Mouse (Mus musculus) megakaryocyte, adult 5-6 weeks (primary cell): ENCODE measurements around the gene Trim25. TPM values are rescaled to one million over a fixed set of nuclear protein-coding genes. Genes with fewer than 3 reads are reported as not detected.

Source experiments
- ATAC-seq: 2 replicates; pipeline ENCODE4 v1.8.0; 2016; ENCODE audit warnings: mild to moderate bottlenecking, inconsistent platforms; ENCODE audit not compliant: poor library complexity, severe bottlenecking
- total RNA-seq, 2 experiments: library from RNA; stranded (forward) in 1 of 2; stranded (reverse) in 1 of 2; fragments of 153-499, 151-499 nt in 1 of 2; fragments of 221-1000, 200-1000 nt in 1 of 2; gene quantifications; 2 replicates each; pipeline versions ENCODE4 v1.2.3 to v1.2.4; 2015 to 2017

Trim25 gene
- total RNA-seq, 2 experiments from 2014 or later, result 24.5 to 33.7 TPM

- ATAC-seq, result peak; percentile 90
Measured at GRCm38 (mm10) chr11:89060423-89061089, 61.4 kb downstream of the Trim25 start.

GRCm38 (mm10) chr11:89061362-89061761, 62.2 kb downstream of the Trim25 start:
- no peak for ATAC-seq

GRCm38 (mm10) chr11:89064312-89064711, 65.1 kb downstream of the Trim25 start:
- no peak for ATAC-seq

DNA sequence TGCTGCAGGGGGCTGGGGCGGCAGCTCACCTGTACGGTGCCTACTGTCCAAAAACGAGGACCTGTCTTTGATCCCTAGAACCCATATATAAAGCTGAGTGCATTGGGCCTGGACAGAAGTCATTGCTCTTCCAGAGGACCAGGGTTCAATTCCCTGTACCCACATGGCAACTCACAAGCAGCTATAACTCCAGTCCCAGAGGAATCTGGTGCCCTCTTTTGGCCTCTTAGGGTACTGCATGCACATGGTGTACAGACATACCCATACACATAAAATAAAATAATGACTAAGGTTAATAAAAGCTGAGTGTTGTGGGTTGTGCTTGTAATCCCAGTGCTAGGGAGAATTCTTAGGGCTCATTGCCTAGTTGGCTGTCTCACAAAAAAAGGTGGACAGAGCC, 66.1 kb downstream of the Trim25 start:
- 0 out of 2 replicates have a peak, but pooled peaks have one; percentile 27 for ATAC-seq

DNA sequence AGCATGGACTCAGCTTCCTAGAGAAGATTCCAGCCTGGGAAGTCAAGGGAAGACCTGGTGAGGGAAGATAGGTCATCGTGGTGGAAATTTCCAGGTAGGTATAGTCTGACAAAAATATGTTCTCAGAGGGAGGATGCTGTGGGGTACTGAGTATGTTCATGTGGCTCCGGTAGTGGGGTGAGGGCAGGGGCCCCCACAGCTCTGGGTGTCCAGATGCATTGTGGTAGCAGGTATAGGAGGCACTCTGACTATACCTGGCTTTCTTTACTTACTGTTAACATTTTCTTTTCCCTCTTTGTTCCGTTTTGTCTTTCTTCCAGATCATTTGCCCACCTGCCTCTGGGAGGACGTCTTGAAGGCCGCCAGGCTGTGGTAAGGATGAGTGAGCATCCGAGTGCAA, 67.0 kb downstream of the Trim25 start:
- ATAC-seq, result no peak

DNA sequence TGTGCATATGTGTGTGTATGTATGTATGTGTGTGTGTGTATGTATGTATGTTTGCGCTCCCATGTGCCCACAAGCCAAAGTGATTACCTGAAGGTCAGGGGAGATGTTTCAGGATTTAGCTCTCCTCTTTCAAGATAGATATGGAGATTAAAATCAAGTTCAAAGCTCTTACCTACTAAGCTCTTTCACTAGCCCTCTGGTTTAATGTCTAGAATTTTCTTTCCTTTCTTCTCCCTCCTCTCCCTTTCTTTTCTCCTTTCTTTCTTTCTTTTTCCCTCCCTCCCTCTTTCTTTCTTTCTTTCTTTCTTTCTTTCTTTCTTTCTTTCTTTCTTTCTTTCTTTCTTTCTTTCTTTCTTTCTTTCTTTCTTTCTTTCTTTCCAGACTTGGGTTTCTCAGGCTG, 67.6 kb downstream of the Trim25 start, which contains the start of gene Dgke:
Gene Dgke, minus strand, starts transcription at position 101 of the 400 bp plus-strand sequence.
- no peak for ATAC-seq

GRCm38 (mm10) chr11:89067301-89067822, 68.2 kb downstream of the Trim25 start:
- ATAC-seq, result no peak

DNA sequence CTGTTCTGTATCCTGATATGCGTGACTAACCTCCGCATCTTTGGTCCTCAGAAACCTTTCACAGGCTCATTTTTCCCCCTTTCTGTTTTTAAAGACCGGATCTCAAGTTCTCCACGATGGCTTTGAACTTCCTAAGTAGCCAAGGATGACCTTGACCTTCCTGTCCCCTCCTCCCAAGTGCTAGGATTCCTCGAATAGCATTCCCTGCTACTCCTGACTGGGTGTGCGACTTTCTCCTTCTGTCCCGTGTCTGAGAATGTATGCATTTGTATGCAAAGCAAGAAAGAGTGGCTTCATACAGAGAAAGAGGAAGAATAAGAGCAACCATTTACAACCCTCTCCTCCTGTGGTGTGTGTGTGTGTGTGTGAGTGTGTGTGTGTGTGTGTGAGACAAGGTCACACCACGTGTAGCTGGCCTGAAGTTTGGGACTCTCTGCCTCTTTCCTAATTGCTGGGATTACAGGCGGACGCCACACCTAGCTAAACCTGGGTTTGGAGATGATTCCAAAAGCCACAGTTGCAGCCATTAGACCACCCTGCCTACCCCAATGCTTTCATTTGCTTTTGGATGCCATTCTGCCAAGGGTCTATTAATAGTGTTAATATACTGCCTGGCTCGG, 68.8 kb downstream of the Trim25 start:
- no peak for ATAC-seq

DNA sequence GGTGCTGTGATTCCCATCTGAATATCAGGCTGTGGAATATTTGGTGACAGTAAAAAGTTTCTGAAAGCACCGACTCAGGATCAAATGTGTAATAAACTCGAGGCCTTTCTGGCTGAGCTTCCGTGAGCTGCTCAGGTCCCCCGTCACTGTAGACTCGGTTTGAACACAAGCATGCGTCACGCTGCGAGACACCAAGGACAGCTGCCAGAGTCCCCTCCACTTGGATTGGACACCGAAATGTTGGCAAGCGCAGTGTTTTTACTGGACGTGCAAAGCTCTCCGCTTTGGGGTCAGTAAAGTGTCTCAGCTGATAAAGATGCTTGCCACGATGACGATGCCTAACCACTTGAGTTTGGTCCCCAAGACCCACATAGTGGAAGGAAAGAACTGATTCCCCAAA, 69.5 kb downstream of the Trim25 start:
- no peak for ATAC-seq

- peak; percentile 51; the same call in 1 of the 2 replicates for ATAC-seq
Measured at GRCm38 (mm10) chr11:89069303-89069702, 70.1 kb downstream of the Trim25 start.

Other genes with a start within 250 kb of the Trim25 start
- gene Akap1, start 134.8 kb upstream of the Trim25 start, total RNA-seq (2015), result 1.8 and 2.1 TPM in 2 replicates
- gene Akap1, start 134.8 kb upstream of the Trim25 start, total RNA-seq (2017), result 2.3 and 6.6 TPM in 2 replicates
- 173 and 192 TPM in 2 replicates for gene Scpep1, start 43.9 kb upstream of the Trim25 start, total RNA-seq (2015)
- gene Scpep1, start 43.9 kb upstream of the Trim25 start, total RNA-seq (2017), result 87.6 and 89.8 TPM in 2 replicates
- not detected in 2 replicates for gene Elobl, start 32.4 kb upstream of the Trim25 start, total RNA-seq (2015)
- gene Elobl, start 32.4 kb upstream of the Trim25 start, total RNA-seq (2017), result not detected in 2 replicates
- gene Coil, start 29.1 kb upstream of the Trim25 start, total RNA-seq (2015), result 6.6 and 7.2 TPM in 2 replicates
- 6.4 and 7.0 TPM in 2 replicates for gene Coil, start 29.1 kb upstream of the Trim25 start, total RNA-seq (2017)
- 1.1 and 1.3 TPM in 2 replicates for gene Dgke, start 67.5 kb downstream of the Trim25 start, total RNA-seq (2015)
- 2.6 and 2.7 TPM in 2 replicates for gene Dgke, start 67.5 kb downstream of the Trim25 start, total RNA-seq (2017)
- not detected in 2 replicates for gene Gm525, start 74.5 kb downstream of the Trim25 start, total RNA-seq (2015)
- not detected in 2 replicates for gene Gm525, start 74.5 kb downstream of the Trim25 start, total RNA-seq (2017)